10 mouse cellular contexts compared by ENCODE assay signal in genomic region chr12:112141300-112141699, GRCm38 (mm10). TPM values are rescaled to one million over a fixed set of nuclear protein-coding genes. Genes with fewer than 3 reads are reported as not detected.
DNase-seq lines count a peak whose midpoint lies in the region; ATAC-seq and TF ChIP-seq lines count a peak whose summit lies in the region.
"Had no signal": no experiment of that assay in that cellular context is flagged by ENCODE, and none has a peak within 500 bp of the region (broad histone marks: within the 10 kb centered on the region; RNA-seq: fewer than 3 reads in every experiment).

No protein-coding gene starts in this region.

- H3K79me2 ChIP-seq in myocyte (ENCODE audit: control insufficient read depth, insufficient read depth) = no peaks in the 10 kb centered on the region

- no peak overlapping the region for H3ac ChIP-seq in myocyte (ENCODE audit: control insufficient read depth, insufficient read length)

- peaks cover 30% of the 10 kb centered on the region for H3K27me3 ChIP-seq in myocyte (ENCODE audit: control insufficient read depth, insufficient read depth, insufficient read length)

- no peak for ATAC-seq in CD4-positive, CD25-positive, alpha-beta regulatory T cell, adult 4 months
- ATAC-seq in inflammation-experienced regulatory T-cells, adult 6 months = no peak
- ATAC-seq: midbrain, embryonic 16.5 days had no signal

- DNase-seq in CD4-positive, CD25-positive, alpha-beta regulatory T cell, adult 2 months (ENCODE audit: low read depth, low spot score) = peak; percentile 37
- peak; percentile 68 for DNase-seq in lung, postnatal 10 days
- no peak for DNase-seq in lung, adult 18-20 months
- DNase-seq in embryo, embryonic 11 days = peak; percentile 82
- no peak for DNase-seq in cerebellum, postnatal 14 days

- H3K4me2 ChIP-seq in myocyte (ENCODE audit: low read depth) = no peak overlapping the region
- H3K4me2 ChIP-seq: hindbrain, embryonic 15.5 days had no signal

- no peak for TF ChIP-seq POLR2A in myocyte (IDR thresholded peaks at IDR 0.05; ENCODE audit: insufficient read length, low read depth)

- H3K4me3 ChIP-seq in myocyte = no peak overlapping the region
- H3K4me3 ChIP-seq: hindbrain, embryonic 15.5 days had no signal

- H3K36me3 ChIP-seq in myocyte (ENCODE audit: control insufficient read depth, insufficient read depth) = no peaks in the 10 kb centered on the region
- H3K36me3 ChIP-seq: hindbrain, embryonic 15.5 days had no signal

TF ChIP-seq in myocyte, 11 proteins besides CTCF, POLR2A, EP300 and RAD21:
- TF ChIP-seq CEBPB (IDR thresholded peaks at IDR 0.05; ENCODE audit: insufficient read depth, poor library complexity, severe bottlenecking) (no peak), SRF (IDR thresholded peaks at IDR 0.05; ENCODE audit: control insufficient read depth, insufficient read length, low read depth) (no peak), REST (IDR thresholded peaks at IDR 0.05; ENCODE audit: insufficient read depth, insufficient read length) (peak; percentile 82), USF1 (IDR thresholded peaks at IDR 0.05; ENCODE audit: low read depth) (no peak), TCF3 (IDR thresholded peaks at IDR 0.05; ENCODE audit: insufficient read length, low read depth) (no peak)

RNA-seq across cellular contexts. Expression of gene Kif26a, which starts 4.7 kb away (rescaled TPM):
- polyA plus RNA-seq in CD4-positive, CD25-positive, alpha-beta regulatory T cell, adult 4 months (2017; shearing (Covaris generic)) = not detected
- 0.02 TPM for polyA plus RNA-seq in myocyte (2012; fragmentation: generic; extraction: Trizol)
- polyA plus RNA-seq in inflammation-experienced regulatory T-cells, adult 6 months (2017; shearing (Covaris generic)) = not detected

RNA-seq across cellular contexts. Expression of gene Aspg, which starts 34.8 kb away (rescaled TPM):
- polyA plus RNA-seq in CD4-positive, CD25-positive, alpha-beta regulatory T cell, adult 4 months (2017; shearing (Covaris generic)) = not detected
- polyA plus RNA-seq in myocyte (2012; fragmentation: generic; extraction: Trizol) = 0.04 TPM
- not detected for polyA plus RNA-seq in inflammation-experienced regulatory T-cells, adult 6 months (2017; shearing (Covaris generic))

Comparison
In these comparisons a context has a peak if more than half of its experiments do, and no peak if none do; other contexts are left out.
1. DNase-seq: peak in CD4-positive, CD25-positive, alpha-beta regulatory T cell, adult 2 months (single experiment), lung, postnatal 10 days (single experiment) and embryo, embryonic 11 days (single experiment); none in lung, adult 18-20 months (0 of 2) and cerebellum, postnatal 14 days (0 of 2).